Comparison of ENCODE assay signal across 8 mouse cellular contexts in genomic region chr7:29305263-29305988, GRCm38 (mm10). TPM values are rescaled to one million over a fixed set of nuclear protein-coding genes. Genes with fewer than 3 reads are reported as not detected.
DNase-seq lines count a peak whose midpoint lies in the region; ATAC-seq and TF ChIP-seq lines count a peak whose summit lies in the region.

No protein-coding gene starts in this region.

- DNase-seq in kidney, postnatal 14 days, result no peak
- peak; percentile 64 for DNase-seq in brain, embryonic 14.5 days (ENCODE audit: low read depth)
- peak; percentile 29 for DNase-seq in hindbrain, embryonic 11.5 days (ENCODE audit: low spot score)
- DNase-seq in midbrain, embryonic 14.5 days, result peak; percentile 61
- no peak for DNase-seq in frontal cortex, postnatal 25 days (ENCODE audit: low spot score in 2 of 2)
- DNase-seq in spleen, postnatal 36 days (ENCODE audit: low spot score in 2 of 2), result no peak
- DNase-seq in urinary bladder, postnatal 4 days (ENCODE audit: low spot score in 2 of 2), result no peak

- no peak overlapping the region for H3K27ac ChIP-seq in kidney, embryonic 15.5 days
- peak overlapping the region; percentile 89 for H3K27ac ChIP-seq in hindbrain, embryonic 11.5 days (ENCODE audit: low read depth, low read length)
- peak overlapping the region; percentile 93 for H3K27ac ChIP-seq in midbrain, embryonic 14.5 days (replicated peaks; ENCODE audit: low read depth, low read length)

- peaks cover 79% of the 10 kb centered on the region for H3K27me3 ChIP-seq in kidney, embryonic 15.5 days
- H3K27me3 ChIP-seq in hindbrain, embryonic 11.5 days (ENCODE audit: control insufficient read depth, insufficient read depth, low read length), result no peaks in the 10 kb centered on the region
- H3K27me3 ChIP-seq in midbrain, embryonic 14.5 days (ENCODE audit: control insufficient read depth, insufficient read depth, low read length), result no peaks in the 10 kb centered on the region

- no peak for TF ChIP-seq POLR2A in brain, embryonic 14.5 days (IDR thresholded peaks at IDR 0.05; ENCODE audit: borderline replicate concordance, extremely low read depth, insufficient read depth, insufficient read length, poor library complexity, severe bottlenecking)

- 31% methylated on average over 9 of the region's 9 CpGs for WGBS in kidney, embryonic 15.5 days
- WGBS in hindbrain, embryonic 11.5 days, result 16% methylated on average over 9 of the region's 9 CpGs
- 12% methylated on average over 9 of the region's 9 CpGs for WGBS in midbrain, embryonic 14.5 days

- ATAC-seq in kidney, embryonic 15.5 days (replicated peaks; ENCODE audit: low FRiP score), result no peak
- ATAC-seq in hindbrain, embryonic 11.5 days (ENCODE audit: low FRiP score), result no peak
- ATAC-seq in midbrain, embryonic 14.5 days (ENCODE audit: low FRiP score, low TSS enrichment), result no peak; the same call in 1 of the 2 replicates

- peak overlapping the region; percentile 51; the same call in 1 of the 2 replicates for H3K9ac ChIP-seq in kidney, embryonic 15.5 days
- peak overlapping the region; percentile 75 for H3K9ac ChIP-seq in hindbrain, embryonic 11.5 days (ENCODE audit: low read depth, low read length)
- H3K9ac ChIP-seq in midbrain, embryonic 14.5 days (replicated peaks; ENCODE audit: low read length), result peak overlapping the region; percentile 84

- H3K4me2 ChIP-seq in kidney, embryonic 15.5 days, result peak overlapping the region; percentile 99
- H3K4me2 ChIP-seq in hindbrain, embryonic 11.5 days (replicated peaks; ENCODE audit: low read depth, low read length), result peak overlapping the region; percentile 92
- H3K4me2 ChIP-seq in midbrain, embryonic 14.5 days (ENCODE audit: low read length), result peak overlapping the region; percentile 82

- peaks cover 51% of the 10 kb centered on the region for H3K4me1 ChIP-seq in kidney, embryonic 15.5 days
- peaks cover 26% of the 10 kb centered on the region for H3K4me1 ChIP-seq in hindbrain, embryonic 11.5 days (replicated peaks; ENCODE audit: control insufficient read depth, insufficient read depth, low read length)
- peaks cover 49% of the 10 kb centered on the region for H3K4me1 ChIP-seq in midbrain, embryonic 14.5 days (ENCODE audit: control insufficient read depth, insufficient read depth, low read length)

- peak overlapping the region; percentile 63 for H3K4me3 ChIP-seq in kidney, embryonic 15.5 days (replicated peaks)
- peak overlapping the region; percentile 72 for H3K4me3 ChIP-seq in hindbrain, embryonic 11.5 days (ENCODE audit: low read depth, low read length)
- peak overlapping the region; percentile 84 for H3K4me3 ChIP-seq in midbrain, embryonic 14.5 days (replicated peaks; ENCODE audit: low read depth, low read length)

- no peaks in the 10 kb centered on the region for H3K9me3 ChIP-seq in kidney, embryonic 15.5 days (replicated peaks)
- H3K9me3 ChIP-seq in hindbrain, embryonic 11.5 days (ENCODE audit: control insufficient read depth, low read length), result no peaks in the 10 kb centered on the region
- no peaks in the 10 kb centered on the region for H3K9me3 ChIP-seq in midbrain, embryonic 14.5 days (ENCODE audit: control insufficient read depth, low read length)

- TF ChIP-seq CTCF in brain, embryonic 14.5 days (IDR thresholded peaks at IDR 0.05; ENCODE audit: borderline replicate concordance, extremely low read depth, insufficient read depth, insufficient read length), result no peak

- H3K36me3 ChIP-seq in kidney, embryonic 15.5 days, result no peaks in the 10 kb centered on the region
- no peaks in the 10 kb centered on the region for H3K36me3 ChIP-seq in hindbrain, embryonic 11.5 days (ENCODE audit: control insufficient read depth, insufficient read depth, low read length)
- H3K36me3 ChIP-seq in midbrain, embryonic 14.5 days (ENCODE audit: control insufficient read depth, insufficient read depth, low read length), result peaks cover 1% of the 10 kb centered on the region; the same call in 1 of the 2 replicates

RNA-seq across cellular contexts. Expression of gene Dpf1, which starts 1.7 kb away (rescaled TPM):
- 3.1 and 5.9 TPM in 2 replicates for polyA plus RNA-seq in kidney, embryonic 15.5 days (2015; fragmentation: Nextera tagmentation; extraction: Ambion mirVana)
- 111 and 157 TPM in 2 replicates for polyA plus RNA-seq in brain, embryonic 14.5 days (2012; rRNA removed)
- 60.9 and 73.6 TPM in 2 replicates for polyA plus RNA-seq in hindbrain, embryonic 11.5 days (2014; fragmentation: Nextera tagmentation; extraction: Ambion mirVana)
- polyA plus RNA-seq in midbrain, embryonic 14.5 days (2014; fragmentation: Nextera tagmentation; extraction: Ambion mirVana), result 203 and 214 TPM in 2 replicates

RNA-seq across cellular contexts. Expression of gene Ppp1r14a, which starts 16.3 kb away (rescaled TPM):
- polyA plus RNA-seq in kidney, embryonic 15.5 days (2015; fragmentation: Nextera tagmentation; extraction: Ambion mirVana), result 21.0 and 23.7 TPM in 2 replicates
- 5.0 and 8.7 TPM in 2 replicates for polyA plus RNA-seq in brain, embryonic 14.5 days (2012; rRNA removed)
- 33.9 and 37.0 TPM in 2 replicates for polyA plus RNA-seq in hindbrain, embryonic 11.5 days (2014; fragmentation: Nextera tagmentation; extraction: Ambion mirVana)
- polyA plus RNA-seq in midbrain, embryonic 14.5 days (2014; fragmentation: Nextera tagmentation; extraction: Ambion mirVana), result 0.94 and 3.9 TPM in 2 replicates

RNA-seq across cellular contexts. Expression of gene Spint2, which starts 23.7 kb away (rescaled TPM):
- polyA plus RNA-seq in kidney, embryonic 15.5 days (2015; fragmentation: Nextera tagmentation; extraction: Ambion mirVana), result 236 and 245 TPM in 2 replicates
- polyA plus RNA-seq in brain, embryonic 14.5 days (2012; rRNA removed), result 43.0 and 43.8 TPM in 2 replicates
- polyA plus RNA-seq in hindbrain, embryonic 11.5 days (2014; fragmentation: Nextera tagmentation; extraction: Ambion mirVana), result 37.5 and 43.4 TPM in 2 replicates
- polyA plus RNA-seq in midbrain, embryonic 14.5 days (2014; fragmentation: Nextera tagmentation; extraction: Ambion mirVana), result 52.3 and 66.3 TPM in 2 replicates

RNA-seq across cellular contexts. Expression of gene 2200002D01Rik, which starts 57.2 kb away (rescaled TPM):
- polyA plus RNA-seq in kidney, embryonic 15.5 days (2015; fragmentation: Nextera tagmentation; extraction: Ambion mirVana), result 7.6 and 11.2 TPM in 2 replicates
- polyA plus RNA-seq in brain, embryonic 14.5 days (2012; rRNA removed), result 0.19 and 0.40 TPM in 2 replicates
- polyA plus RNA-seq in hindbrain, embryonic 11.5 days (2014; fragmentation: Nextera tagmentation; extraction: Ambion mirVana), result 2.5 and 2.7 TPM in 2 replicates
- 0.29 and 0.57 TPM in 2 replicates for polyA plus RNA-seq in midbrain, embryonic 14.5 days (2014; fragmentation: Nextera tagmentation; extraction: Ambion mirVana)

Comparison
In these comparisons a context has a peak if more than half of its experiments do, and no peak if none do; other contexts are left out.
1. DNase-seq: peak in brain, embryonic 14.5 days (single experiment), hindbrain, embryonic 11.5 days (single experiment) and midbrain, embryonic 14.5 days (single experiment); none in kidney, postnatal 14 days (single experiment), frontal cortex, postnatal 25 days (0 of 2), spleen, postnatal 36 days (0 of 2) and urinary bladder, postnatal 4 days (0 of 2).
2. Peak in every context shown above with its lines, with median percentiles within 50 percentile points of each other: H3K4me2 ChIP-seq, H3K4me3 ChIP-seq and H3K9ac ChIP-seq.